Mouse (Mus musculus): ENCODE measurements around the gene Otx2. TPM values are rescaled to one million over a fixed set of nuclear protein-coding genes. Genes with fewer than 3 reads are reported as not detected.

Gene Otx2
- polyA plus RNA-seq, 1 experiment = not detected

DNA sequence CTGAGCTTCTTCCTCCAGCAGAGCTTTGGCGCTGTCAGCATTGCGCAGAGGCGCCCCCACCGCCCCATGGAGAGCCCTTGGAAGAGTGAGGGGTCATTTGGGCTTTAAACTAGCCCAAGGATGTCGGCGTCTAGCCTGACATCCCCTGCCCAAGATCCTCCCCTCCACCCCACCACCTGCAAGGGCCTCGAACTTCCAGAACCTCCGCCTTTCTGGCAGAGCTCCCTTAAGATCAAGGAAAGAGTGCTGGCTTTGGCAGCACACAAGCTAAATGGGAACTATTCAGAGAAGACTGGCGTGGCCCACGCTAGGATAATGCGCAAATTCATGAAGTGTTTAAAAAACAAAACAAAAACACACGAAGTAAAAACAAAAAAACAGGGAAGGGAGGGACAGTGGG lies 21.4 kb downstream of the Otx2 start:
- Histone ChIP-seq H3K4me1 (ENCODE audit: control insufficient read depth, insufficient read depth, low read length) (no peaks in the 10 kb centered on the region), H3K4me3 (ENCODE audit: insufficient read depth, low read depth, low read length) (no peak overlapping the region), H3K27me3 (replicated peaks; ENCODE audit: control insufficient read depth, insufficient read depth, low read length) (peaks cover 7% of the 10 kb centered on the region), H3K36me3 (ENCODE audit: control insufficient read depth, insufficient read depth, low read length) (no peaks in the 10 kb centered on the region), H3K27ac (ENCODE audit: insufficient read depth, low read depth, low read length) (no peak overlapping the region)
- DNase-seq = no peak
- WGBS = 16% methylated on average over 12 of the region's 12 CpGs
- TF ChIP-seq CTCF (conservative IDR thresholded peaks at IDR 0.05; ENCODE audit: insufficient read depth, insufficient read length, low read depth, low read length) (no peak), POLR2A (IDR thresholded peaks at IDR 0.05; ENCODE audit: low read depth, low read length) (no peak)

- Histone ChIP-seq H3K4me1 (ENCODE audit: control insufficient read depth, insufficient read depth, low read length) (no peaks in the 10 kb centered on the region), H3K27me3 (replicated peaks; ENCODE audit: control insufficient read depth, insufficient read depth, low read length) (peaks cover 5% of the 10 kb centered on the region), H3K4me3 (ENCODE audit: insufficient read depth, low read depth, low read length) (no peak overlapping the region), H3K27ac (ENCODE audit: insufficient read depth, low read depth, low read length) (no peak overlapping the region), H3K36me3 (ENCODE audit: control insufficient read depth, insufficient read depth, low read length) (no peaks in the 10 kb centered on the region)
- WGBS = 6% methylated on average over 26 of the region's 26 CpGs
- no peak for DNase-seq
- TF ChIP-seq POLR2A (IDR thresholded peaks at IDR 0.05; ENCODE audit: low read depth, low read length) (no peak), CTCF (conservative IDR thresholded peaks at IDR 0.05; ENCODE audit: insufficient read depth, insufficient read length, low read depth, low read length) (no peak)
Observed at GRCm38 (mm10) chr14:48651471-48652211, 22.0 kb downstream of the Otx2 start.

- WGBS = 32% methylated on average over 12 of the region's 12 CpGs
Observed at GRCm38 (mm10) chr14:48641462-48642395, 31.9 kb downstream of the Otx2 start.

DNA sequence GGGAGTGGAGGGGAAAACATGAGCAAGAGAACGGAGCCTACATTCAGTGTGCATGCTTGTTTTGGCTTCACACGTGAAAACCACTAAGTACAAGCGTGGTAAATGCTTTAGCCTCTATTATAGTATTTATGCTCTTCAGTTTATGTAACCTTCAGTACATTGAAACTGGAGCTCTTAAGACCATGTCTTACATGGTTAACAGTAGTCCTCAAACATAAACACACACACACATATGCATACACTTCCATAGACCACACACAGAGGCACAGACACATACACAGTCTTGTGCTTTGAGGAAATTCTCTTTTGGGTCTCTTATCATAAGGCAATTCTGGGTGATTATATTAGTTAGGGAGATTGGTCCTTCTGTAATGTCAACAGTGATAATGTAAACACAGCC lies 40.5 kb downstream of the Otx2 start:
- no peaks in the 10 kb centered on the region for H3K4me1 ChIP-seq (ENCODE audit: control insufficient read depth, insufficient read depth, low read length)
- TF ChIP-seq CTCF (conservative IDR thresholded peaks at IDR 0.05; ENCODE audit: insufficient read depth, insufficient read length, low read depth, low read length) (no peak), POLR2A (IDR thresholded peaks at IDR 0.05; ENCODE audit: low read depth, low read length) (no peak)
- no peak overlapping the region for H3K27ac ChIP-seq (ENCODE audit: insufficient read depth, low read depth, low read length)
- H3K4me3 ChIP-seq (ENCODE audit: insufficient read depth, low read depth, low read length) = no peak overlapping the region
- H3K27me3 ChIP-seq (replicated peaks; ENCODE audit: control insufficient read depth, insufficient read depth, low read length) = no peaks in the 10 kb centered on the region
- H3K36me3 ChIP-seq (ENCODE audit: control insufficient read depth, insufficient read depth, low read length) = no peaks in the 10 kb centered on the region
- no peak for DNase-seq
- WGBS = 79% methylated on average over 3 of the region's 3 CpGs

More at GRCm38 (mm10) chr14:48641462-48642395, 31.9 kb downstream of the Otx2 start:
- TF ChIP-seq CTCF (conservative IDR thresholded peaks at IDR 0.05; ENCODE audit: insufficient read depth, insufficient read length, low read depth, low read length) (no peak), POLR2A (IDR thresholded peaks at IDR 0.05; ENCODE audit: low read depth, low read length) (no peak)
- Histone ChIP-seq H3K27ac (ENCODE audit: insufficient read depth, low read depth, low read length) (no peak overlapping the region), H3K36me3 (ENCODE audit: control insufficient read depth, insufficient read depth, low read length) (no peaks in the 10 kb centered on the region), H3K4me1 (ENCODE audit: control insufficient read depth, insufficient read depth, low read length) (no peaks in the 10 kb centered on the region), H3K4me3 (ENCODE audit: insufficient read depth, low read depth, low read length) (no peak overlapping the region), H3K27me3 (replicated peaks; ENCODE audit: control insufficient read depth, insufficient read depth, low read length) (peaks cover 2% of the 10 kb centered on the region; the same call in 1 of the 2 replicates)
- DNase-seq = no peak

GRCm38 (mm10) chr14:48632335-48632734 lies 41.3 kb downstream of the Otx2 start:
- Histone ChIP-seq H3K36me3 (ENCODE audit: control insufficient read depth, insufficient read depth, low read length) (no peaks in the 10 kb centered on the region), H3K27ac (ENCODE audit: insufficient read depth, low read depth, low read length) (no peak overlapping the region), H3K4me3 (ENCODE audit: insufficient read depth, low read depth, low read length) (no peak overlapping the region), H3K27me3 (replicated peaks; ENCODE audit: control insufficient read depth, insufficient read depth, low read length) (no peaks in the 10 kb centered on the region), H3K4me1 (ENCODE audit: control insufficient read depth, insufficient read depth, low read length) (no peaks in the 10 kb centered on the region)
- 84% methylated on average over 8 of the region's 8 CpGs for WGBS
- TF ChIP-seq CTCF (conservative IDR thresholded peaks at IDR 0.05; ENCODE audit: insufficient read depth, insufficient read length, low read depth, low read length) (no peak), POLR2A (IDR thresholded peaks at IDR 0.05; ENCODE audit: low read depth, low read length) (no peak)
- DNase-seq = no peak

DNA sequence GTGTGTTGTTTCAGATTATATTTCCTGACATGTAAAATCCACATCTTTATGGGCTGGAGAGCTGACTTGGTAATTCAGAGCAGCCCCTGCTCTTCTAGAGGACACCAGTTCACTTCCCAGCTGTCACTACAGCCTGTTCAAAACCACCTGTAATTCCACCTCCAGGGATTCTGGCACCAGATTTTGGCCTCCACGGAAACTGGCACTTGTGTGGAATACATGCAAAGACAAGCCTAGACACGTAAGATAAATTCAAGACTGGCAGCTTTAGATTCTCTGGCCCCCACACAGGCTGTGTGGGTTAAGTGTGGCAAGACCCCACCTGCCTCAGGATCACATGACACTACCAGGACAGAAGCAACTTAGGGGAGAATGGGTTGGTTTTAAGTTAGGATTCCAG lies 42.1 kb downstream of the Otx2 start:
- Histone ChIP-seq H3K27me3 (replicated peaks; ENCODE audit: control insufficient read depth, insufficient read depth, low read length) (no peaks in the 10 kb centered on the region), H3K4me3 (ENCODE audit: insufficient read depth, low read depth, low read length) (no peak overlapping the region), H3K27ac (ENCODE audit: insufficient read depth, low read depth, low read length) (no peak overlapping the region), H3K36me3 (ENCODE audit: control insufficient read depth, insufficient read depth, low read length) (no peaks in the 10 kb centered on the region), H3K4me1 (ENCODE audit: control insufficient read depth, insufficient read depth, low read length) (no peaks in the 10 kb centered on the region)
- TF ChIP-seq POLR2A (IDR thresholded peaks at IDR 0.05; ENCODE audit: low read depth, low read length) (no peak), CTCF (conservative IDR thresholded peaks at IDR 0.05; ENCODE audit: insufficient read depth, insufficient read length, low read depth, low read length) (no peak)
- WGBS = 89% methylated on average over 2 of the region's 2 CpGs
- DNase-seq = no peak

GRCm38 (mm10) chr14:48629404-48629803 lies 44.2 kb downstream of the Otx2 start:
- 73% methylated on average over 9 of the region's 9 CpGs for WGBS
- DNase-seq = no peak
- H3K36me3 ChIP-seq (ENCODE audit: control insufficient read depth, insufficient read depth, low read length) = no peaks in the 10 kb centered on the region
- H3K4me3 ChIP-seq (ENCODE audit: insufficient read depth, low read depth, low read length) = no peak overlapping the region
- H3K27me3 ChIP-seq (replicated peaks; ENCODE audit: control insufficient read depth, insufficient read depth, low read length) = no peaks in the 10 kb centered on the region
- no peaks in the 10 kb centered on the region for H3K4me1 ChIP-seq (ENCODE audit: control insufficient read depth, insufficient read depth, low read length)
- no peak overlapping the region for H3K27ac ChIP-seq (ENCODE audit: insufficient read depth, low read depth, low read length)
- TF ChIP-seq POLR2A (IDR thresholded peaks at IDR 0.05; ENCODE audit: low read depth, low read length) (no peak), CTCF (conservative IDR thresholded peaks at IDR 0.05; ENCODE audit: insufficient read depth, insufficient read length, low read depth, low read length) (no peak)

Data from kidney, adult 2 months (tissue).